Mouse (Mus musculus): Measurements from ENCODE around the gene Slc37a2. TPM values are rescaled to one million over a fixed set of nuclear protein-coding genes. Genes with fewer than 3 reads are reported as not detected.

Slc37a2 gene
- total and polyA plus RNA-seq, 3 experiments, result 8.9 to 14.5 (median 13.0) TPM

- no peak overlapping the region for H3K4me3 ChIP-seq (replicated peaks in 1 of 3; ENCODE audit: low read depth in 2 of 3, low read length in 2 of 3, poor library complexity in 1 of 3)
- TF ChIP-seq CTCF (conservative IDR thresholded peaks at IDR 0.05 in 1 of 2, IDR thresholded peaks at IDR 0.05 in 1 of 2; ENCODE audit: low read depth in 2 of 2, low read length in 2 of 2), result peak in 1 of 2 experiments; percentile 36; a peak in 1 of 4 replicates
- no peak for TF ChIP-seq HCFC1 (IDR thresholded peaks at IDR 0.05; ENCODE audit: low read depth, low read length)
- TF ChIP-seq GABPA (IDR thresholded peaks at IDR 0.05; ENCODE audit: insufficient replicate concordance, low read depth, low read length), result no peak
- TF ChIP-seq TCF12 (IDR thresholded peaks at IDR 0.05; ENCODE audit: low read depth, low read length), result no peak
- TF ChIP-seq SMC3 (IDR thresholded peaks at IDR 0.05; ENCODE audit: low read depth, low read length), result no peak
- TF ChIP-seq BHLHE40 (IDR thresholded peaks at IDR 0.05; ENCODE audit: low read depth, low read length), result no peak
- no peak for TF ChIP-seq SIN3A (IDR thresholded peaks at IDR 0.05; ENCODE audit: low read length)
- dilution Hi-C loops (cut with MboI; ENCODE audit: extremely low pct_ligation_motif_present, extremely low pct_unique_long_range_greater_than_20kb, low sequenced_read_pairs) (no loop called here), in situ Hi-C loops (cut with MboI; ENCODE audit: low pct_ligation_motif_present, low pct_unique_long_range_greater_than_20kb, low sequenced_read_pairs) (no loop called here)
- no peak overlapping the region for H3K9ac ChIP-seq (ENCODE audit: insufficient read depth, low read depth)
- no peaks in the 10 kb centered on the region for H3K27me3 ChIP-seq (replicated peaks)
- H3K4me1 ChIP-seq (ENCODE audit: control insufficient read depth in 1 of 2, insufficient read depth in 2 of 2), result peaks cover 8 to 78% of the 10 kb centered on the region in 2 experiments
- peak; percentile 33 for DNase-seq (ENCODE audit: extremely low read depth)
- H3K27ac ChIP-seq (ENCODE audit: insufficient read depth, low read depth), result no peak overlapping the region
- no peaks in the 10 kb centered on the region for H3K9me3 ChIP-seq (replicated peaks; ENCODE audit: low read length)
- H3K79me2 ChIP-seq (replicated peaks; ENCODE audit: control insufficient read depth, extremely low read depth, insufficient read depth, poor library complexity, severe bottlenecking), result no peaks in the 10 kb centered on the region
- H3K4me2 ChIP-seq (ENCODE audit: insufficient read depth, low read depth, poor library complexity, severe bottlenecking), result no peak overlapping the region
- H3K36me3 ChIP-seq (replicated peaks in 1 of 2; ENCODE audit: control insufficient read depth in 1 of 2, insufficient read depth in 1 of 2, low read length in 1 of 2), result peaks cover 0 to 40% of the 10 kb centered on the region in 2 experiments
Observed at GRCm38 (mm10) chr9:37248381-37248906, 7.1 kb downstream of the Slc37a2 start.

GRCm38 (mm10) chr9:37247429-37247828 lies 8.1 kb downstream of the Slc37a2 start:
- dilution Hi-C loops (cut with MboI; ENCODE audit: extremely low pct_ligation_motif_present, extremely low pct_unique_long_range_greater_than_20kb, low sequenced_read_pairs), result no loop called here
- Histone ChIP-seq H3K4me1 (ENCODE audit: control insufficient read depth in 1 of 2, insufficient read depth in 2 of 2) (peaks cover 8 to 85% of the 10 kb centered on the region in 2 experiments), H3K27ac (ENCODE audit: insufficient read depth, low read depth) (no peak overlapping the region)

GRCm38 (mm10) chr9:37245810-37246209 lies 9.7 kb downstream of the Slc37a2 start:
- no peak for DNase-seq (ENCODE audit: extremely low read depth)
- Histone ChIP-seq H3K4me3 (replicated peaks in 1 of 3; ENCODE audit: low read depth in 2 of 3, low read length in 2 of 3, poor library complexity in 1 of 3) (no peak overlapping the region), H3K27me3 (replicated peaks) (no peaks in the 10 kb centered on the region), H3K4me2 (ENCODE audit: insufficient read depth, low read depth, poor library complexity, severe bottlenecking) (no peak overlapping the region), H3K79me2 (replicated peaks; ENCODE audit: control insufficient read depth, extremely low read depth, insufficient read depth, poor library complexity, severe bottlenecking) (no peaks in the 10 kb centered on the region), H3K4me1 (ENCODE audit: control insufficient read depth in 1 of 2, insufficient read depth in 2 of 2) (peaks cover 8 to 89% of the 10 kb centered on the region in 2 experiments), H3K36me3 (replicated peaks in 1 of 2; ENCODE audit: control insufficient read depth in 1 of 2, insufficient read depth in 1 of 2, low read length in 1 of 2) (peaks cover 6 to 57% of the 10 kb centered on the region in 2 experiments), H3K9ac (ENCODE audit: insufficient read depth, low read depth) (no peak overlapping the region), H3K27ac (ENCODE audit: insufficient read depth, low read depth) (no peak overlapping the region), H3K9me3 (replicated peaks; ENCODE audit: low read length) (no peaks in the 10 kb centered on the region)
- dilution Hi-C loops (cut with MboI; ENCODE audit: extremely low pct_ligation_motif_present, extremely low pct_unique_long_range_greater_than_20kb, low sequenced_read_pairs) (no loop called here), in situ Hi-C loops (cut with MboI; ENCODE audit: low pct_ligation_motif_present, low pct_unique_long_range_greater_than_20kb, low sequenced_read_pairs) (no loop called here)
- TF ChIP-seq MAZ (IDR thresholded peaks at IDR 0.05; ENCODE audit: low read depth, low read length) (no peak), IRF4 (IDR thresholded peaks at IDR 0.05; ENCODE audit: low read depth, low read length) (no peak), USF2 (conservative IDR thresholded peaks at IDR 0.05; ENCODE audit: low read depth, low read length) (no peak), HCFC1 (IDR thresholded peaks at IDR 0.05; ENCODE audit: low read depth, low read length) (no peak), ELF1 (IDR thresholded peaks at IDR 0.05; ENCODE audit: low read depth, low read length) (no peak), CHD2 (IDR thresholded peaks at IDR 0.05; ENCODE audit: low read length) (no peak), PAX5 (IDR thresholded peaks at IDR 0.05; ENCODE audit: low read length) (no peak), EP300 (IDR thresholded peaks at IDR 0.05; ENCODE audit: low read length) (no peak), NRF1 (IDR thresholded peaks at IDR 0.05; ENCODE audit: low read depth, low read length) (no peak), MXI1 (IDR thresholded peaks at IDR 0.05; ENCODE audit: low read depth, low read length) (no peak), RCOR1 (conservative IDR thresholded peaks at IDR 0.05; ENCODE audit: low read depth, low read length) (no peak), CTCF (conservative IDR thresholded peaks at IDR 0.05 in 1 of 2, IDR thresholded peaks at IDR 0.05 in 1 of 2; ENCODE audit: low read depth in 2 of 2, low read length in 2 of 2) (no peak), MAFK (IDR thresholded peaks at IDR 0.05; ENCODE audit: insufficient replicate concordance, low read length) (no peak), ZKSCAN1 (IDR thresholded peaks at IDR 0.05; ENCODE audit: borderline replicate concordance, low read depth, low read length) (no peak), MYC (IDR thresholded peaks at IDR 0.05; ENCODE audit: low read depth, low read length) (no peak), BHLHE40 (IDR thresholded peaks at IDR 0.05; ENCODE audit: low read depth, low read length) (no peak), MAX (IDR thresholded peaks at IDR 0.05; ENCODE audit: low read length) (no peak)

More at GRCm38 (mm10) chr9:37247429-37247828, 8.1 kb downstream of the Slc37a2 start:
- Histone ChIP-seq H3K79me2 (replicated peaks; ENCODE audit: control insufficient read depth, extremely low read depth, insufficient read depth, poor library complexity, severe bottlenecking) (no peaks in the 10 kb centered on the region), H3K4me2 (ENCODE audit: insufficient read depth, low read depth, poor library complexity, severe bottlenecking) (no peak overlapping the region), H3K9ac (ENCODE audit: insufficient read depth, low read depth) (no peak overlapping the region), H3K4me3 (replicated peaks in 1 of 3; ENCODE audit: low read depth in 2 of 3, low read length in 2 of 3, poor library complexity in 1 of 3) (no peak overlapping the region), H3K27me3 (replicated peaks) (no peaks in the 10 kb centered on the region), H3K9me3 (replicated peaks; ENCODE audit: low read length) (no peaks in the 10 kb centered on the region), H3K36me3 (replicated peaks in 1 of 2; ENCODE audit: control insufficient read depth in 1 of 2, insufficient read depth in 1 of 2, low read length in 1 of 2) (peaks cover 0 to 49% of the 10 kb centered on the region in 2 experiments)
- in situ Hi-C loops (cut with MboI; ENCODE audit: low pct_ligation_motif_present, low pct_unique_long_range_greater_than_20kb, low sequenced_read_pairs), result no loop called here
- DNase-seq (ENCODE audit: extremely low read depth), result peak; percentile 73
- no peak for TF ChIP-seq POLR2A (IDR thresholded peaks at IDR 0.05; ENCODE audit: low read depth, low read length)
- TF ChIP-seq BHLHE40 (IDR thresholded peaks at IDR 0.05; ENCODE audit: low read depth, low read length), result peak; percentile 45
- TF ChIP-seq IRF4 (IDR thresholded peaks at IDR 0.05; ENCODE audit: low read depth, low read length), result no peak
- TF ChIP-seq GABPA (IDR thresholded peaks at IDR 0.05; ENCODE audit: insufficient replicate concordance, low read depth, low read length), result no peak
- TF ChIP-seq EP300 (IDR thresholded peaks at IDR 0.05; ENCODE audit: low read length), result peak; percentile 43; the same call in 1 of the 2 replicates
- no peak for TF ChIP-seq MAZ (IDR thresholded peaks at IDR 0.05; ENCODE audit: low read depth, low read length)
- TF ChIP-seq MYC (IDR thresholded peaks at IDR 0.05; ENCODE audit: low read depth, low read length), result no peak
- TF ChIP-seq NRF1 (IDR thresholded peaks at IDR 0.05; ENCODE audit: low read depth, low read length), result no peak
- peak; percentile 69 for TF ChIP-seq CHD2 (IDR thresholded peaks at IDR 0.05; ENCODE audit: low read length)
- no peak for TF ChIP-seq TCF12 (IDR thresholded peaks at IDR 0.05; ENCODE audit: low read depth, low read length)
- no peak for TF ChIP-seq SIN3A (IDR thresholded peaks at IDR 0.05; ENCODE audit: low read length)
- TF ChIP-seq PAX5 (IDR thresholded peaks at IDR 0.05; ENCODE audit: low read length), result no peak
- TF ChIP-seq POLR2AphosphoS2 (IDR thresholded peaks at IDR 0.05; ENCODE audit: low read depth, low read length), result no peak
- no peak for TF ChIP-seq CHD1 (IDR thresholded peaks at IDR 0.05; ENCODE audit: low read depth, low read length)
- no peak for TF ChIP-seq ETS1 (conservative IDR thresholded peaks at IDR 0.05; ENCODE audit: low read depth, low read length)

Measured in CH12.LX (cell line).